Mouse (Mus musculus) fibroblast of lung, adult 2 months (primary cell): ENCODE measurements around the gene Ifnlr1.
"Not testable (repeated sequence)": the region's sequence is repeated elsewhere in the genome, so short reads cannot be mapped to it uniquely, and the experiment has no call there.

ENCODE experiments used
- DNase-seq: peaks from one replicate; pipeline ENCODE4 v3.0.0-alpha.2; 2011; ENCODE audit warnings: low read depth

The Ifnlr1 gene

GRCm38 (mm10) chr4:135686568-135686953 is 474 bp downstream of the Ifnlr1 start:
- DNase-seq: no peak

GRCm38 (mm10) chr4:135689797-135690196 is 3.7 kb downstream of the Ifnlr1 start:
- no peak for DNase-seq

- no peak for DNase-seq
Measured at GRCm38 (mm10) chr4:135690241-135690640, 4.2 kb downstream of the Ifnlr1 start.

DNA sequence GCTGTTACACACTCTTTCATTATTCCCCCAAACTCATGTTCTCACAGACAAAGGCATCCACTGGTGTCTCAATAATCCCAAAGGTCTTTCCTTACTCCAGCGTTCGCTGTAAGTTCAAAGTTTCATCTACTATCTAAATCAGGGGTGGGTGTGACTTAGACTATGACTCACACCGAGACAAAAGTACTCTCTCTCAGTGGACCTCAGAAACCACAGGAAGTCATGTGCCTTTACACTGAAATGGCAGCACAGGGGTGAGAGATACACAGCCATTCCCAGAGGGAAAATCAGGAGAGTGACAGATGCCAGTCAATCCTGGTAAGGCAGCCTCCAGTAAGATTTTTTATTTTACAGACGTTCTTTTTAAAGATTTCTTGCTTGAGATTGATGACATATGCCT is 6.8 kb downstream of the Ifnlr1 start:
- DNase-seq: no peak

- DNase-seq: no peak
Measured at GRCm38 (mm10) chr4:135698498-135698897, 12.4 kb downstream of the Ifnlr1 start.

GRCm38 (mm10) chr4:135703497-135703896 is 17.4 kb downstream of the Ifnlr1 start:
- DNase-seq: no peak

GRCm38 (mm10) chr4:135704016-135704415 is 17.9 kb downstream of the Ifnlr1 start:
- DNase-seq: no peak

DNA sequence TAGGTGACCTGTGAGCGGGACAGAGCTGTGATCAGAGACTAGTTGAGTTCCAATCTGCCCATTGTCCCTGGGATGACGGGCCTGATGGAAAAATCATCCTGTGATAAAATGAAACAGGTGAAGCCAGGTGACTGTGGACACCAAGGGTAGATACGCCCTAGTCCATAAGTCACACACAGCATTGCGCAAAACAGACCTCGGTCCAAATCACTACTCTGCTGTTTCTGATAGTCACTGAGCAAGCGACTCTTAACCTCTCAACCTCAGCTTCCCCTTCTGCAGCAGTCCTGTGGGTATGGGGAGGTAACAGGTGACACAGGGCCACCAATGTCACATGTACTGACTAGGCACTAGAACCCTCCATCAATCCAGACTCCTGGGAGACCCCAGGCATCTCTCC is 20.0 kb downstream of the Ifnlr1 start:
- no peak for DNase-seq

DNA sequence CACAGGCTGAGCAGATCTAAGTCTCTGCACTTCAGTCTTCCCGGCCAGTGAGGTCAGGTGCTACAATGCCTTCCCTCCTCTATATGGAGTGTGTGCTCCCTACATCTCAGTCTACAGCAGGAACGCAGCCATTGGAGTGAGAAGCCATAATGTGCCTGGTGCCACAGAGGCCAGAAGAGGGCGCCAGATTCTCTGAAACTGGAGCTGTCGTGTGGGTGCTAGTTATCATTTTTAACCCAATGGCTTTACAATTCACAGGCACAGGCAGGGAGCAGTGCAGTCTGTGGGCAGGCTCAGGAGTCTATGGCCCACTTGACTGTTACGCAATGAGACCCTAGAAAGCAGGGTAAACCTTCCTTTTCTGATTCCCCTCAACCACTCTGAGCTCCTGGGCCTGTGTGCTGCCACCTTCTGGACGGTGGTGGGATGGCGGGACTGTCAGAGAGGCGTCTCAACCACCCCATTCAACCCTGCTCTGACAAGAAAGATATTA is 23.0 kb downstream of the Ifnlr1 start:
- DNase-seq: peak; percentile 24

DNA sequence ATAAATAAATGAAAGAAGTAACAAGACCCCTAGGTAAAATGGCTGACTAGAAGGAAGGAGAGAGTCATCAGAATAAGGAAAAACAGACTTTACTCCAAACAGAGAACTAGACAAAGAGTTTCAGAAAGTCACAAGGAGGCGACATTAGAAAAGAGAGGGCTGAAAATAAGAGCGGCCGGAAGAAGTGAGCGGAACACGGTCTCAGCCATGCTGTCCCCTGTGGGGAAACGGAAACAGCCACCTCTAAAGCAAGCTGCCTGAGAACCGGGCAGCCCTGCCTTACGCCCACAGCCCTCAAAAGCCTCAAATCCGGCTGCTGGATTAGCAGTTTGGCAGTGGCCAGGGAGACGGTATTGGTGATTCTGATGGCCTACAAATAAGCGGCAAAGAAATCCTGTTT is 23.5 kb downstream of the Ifnlr1 start:
- DNase-seq: no peak

GRCm38 (mm10) chr4:135710392-135710791 is 24.3 kb downstream of the Ifnlr1 start:
- no peak for DNase-seq

DNA sequence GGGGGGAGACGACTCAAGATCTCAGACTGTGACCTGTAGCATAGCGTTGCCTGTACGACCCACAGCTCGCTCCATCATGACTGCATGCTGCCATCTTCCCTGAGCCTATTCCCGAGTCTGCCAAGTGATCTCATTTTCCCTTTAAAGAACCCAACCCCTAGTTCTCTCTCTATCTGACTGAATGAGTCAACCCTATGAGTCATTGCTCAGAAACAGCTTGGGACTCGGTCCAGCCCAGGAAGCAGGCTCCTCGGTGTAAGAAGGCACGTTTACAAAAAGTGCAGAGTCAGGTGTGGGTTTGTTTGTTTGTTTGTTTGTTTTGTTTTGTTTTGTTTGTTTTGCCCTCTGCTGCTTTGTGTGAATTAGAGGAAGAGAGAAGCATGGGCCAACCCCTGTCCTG is 28.7 kb downstream of the Ifnlr1 start:
- DNase-seq: peak; percentile 9

DNA sequence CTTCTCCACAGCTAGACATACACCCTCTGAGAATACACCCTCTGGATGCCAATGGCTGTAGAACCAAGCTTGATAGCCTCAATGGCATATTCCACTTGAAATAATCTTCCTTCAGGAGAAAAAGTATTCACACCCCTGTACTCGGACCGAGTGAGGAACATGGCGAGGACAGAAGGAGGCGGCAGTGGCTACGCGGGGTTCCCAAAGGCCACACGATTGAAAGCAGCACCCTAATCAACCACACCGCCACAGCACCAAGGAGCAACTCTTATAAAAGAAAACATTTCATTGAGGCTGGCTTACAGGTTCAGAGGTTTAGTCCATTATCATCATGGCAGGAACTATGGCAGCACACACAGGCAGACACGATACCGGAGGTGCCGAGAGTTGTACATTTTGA is 30.4 kb downstream of the Ifnlr1 start:
- DNase-seq: not testable (repeated sequence)

DNA sequence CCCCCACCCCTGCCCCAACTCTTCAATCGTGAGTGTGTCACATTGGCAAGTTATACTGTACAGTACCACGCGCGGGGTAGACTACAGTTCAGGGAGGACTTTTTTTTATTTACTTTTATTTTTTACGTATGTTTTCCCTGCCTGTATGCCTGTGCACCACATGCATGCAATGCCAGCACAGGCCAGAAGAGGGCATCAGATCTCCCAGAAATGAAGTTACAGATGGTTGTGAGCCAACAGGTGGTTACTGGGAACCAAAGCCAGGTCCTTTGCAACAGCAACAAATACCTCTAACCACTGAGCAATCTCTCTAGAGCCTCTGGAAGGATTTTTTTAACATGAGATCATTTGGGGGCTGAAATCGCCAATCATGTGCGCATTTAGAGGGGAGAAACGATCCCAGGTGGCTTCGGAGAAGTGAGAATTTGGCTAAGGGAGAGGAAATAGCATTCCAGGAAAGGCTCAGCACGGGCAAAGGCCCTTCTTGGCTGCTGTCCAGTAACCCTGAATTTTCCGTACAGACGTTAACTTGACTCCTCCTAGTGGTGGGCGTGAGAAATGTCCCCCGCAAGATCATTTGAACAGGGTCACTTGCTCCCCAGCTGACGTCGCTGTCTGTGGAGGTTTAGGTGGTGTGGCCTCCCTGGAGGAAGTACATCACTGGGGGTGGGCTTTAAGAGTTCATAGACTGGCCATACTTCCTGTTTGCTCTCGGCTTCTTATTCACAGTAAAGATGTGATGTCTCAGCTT is 36.6 kb downstream of the Ifnlr1 start:
- DNase-seq: no peak

DNA sequence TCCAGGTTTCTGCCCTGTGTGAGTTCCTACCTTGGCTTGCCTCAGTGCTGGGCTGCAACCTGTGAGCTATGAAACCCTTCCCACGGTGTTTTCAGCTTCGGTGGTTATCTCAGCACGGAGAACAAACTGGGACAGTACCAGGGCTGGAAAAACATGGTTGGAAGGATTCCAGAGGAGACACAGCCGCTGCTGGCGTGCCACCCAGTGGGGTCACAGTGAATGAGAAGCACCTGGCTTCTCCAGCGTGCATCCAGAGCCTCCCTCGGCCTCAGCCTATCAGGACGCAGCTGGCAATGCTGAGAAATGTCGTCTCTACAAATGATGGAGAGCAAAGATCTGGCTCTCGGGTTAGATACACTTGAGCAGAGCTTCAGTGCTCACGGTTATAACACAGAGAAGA is 40.3 kb downstream of the Ifnlr1 start:
- DNase-seq: no peak

DNA sequence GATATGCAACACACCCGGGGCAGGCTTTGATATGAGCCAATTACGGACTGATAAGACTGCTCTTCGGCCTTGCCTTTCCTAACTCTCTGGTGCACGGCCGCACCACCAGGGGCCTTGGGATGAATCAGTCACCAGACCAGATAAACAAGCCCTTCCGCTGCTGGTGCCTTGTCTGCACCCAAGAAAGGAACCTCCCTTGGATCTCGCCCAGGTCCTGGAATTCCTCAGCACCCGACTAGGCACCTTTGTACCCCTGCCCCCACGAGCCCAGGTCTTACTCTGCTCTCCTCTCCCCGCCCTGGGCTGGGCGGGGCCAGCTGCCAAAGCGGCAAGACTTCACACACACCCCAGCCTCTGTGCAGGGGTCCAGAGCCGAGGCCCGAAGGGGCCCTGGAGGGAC is 41.7 kb downstream of the Ifnlr1 start, which contains the start of gene Il22ra1:
Gene Il22ra1, plus strand, starts transcription at position 356 of the 400 bp plus-strand sequence.
- DNase-seq: no peak

GRCm38 (mm10) chr4:135730204-135730603 is 44.1 kb downstream of the Ifnlr1 start:
- DNase-seq: no peak

DNA sequence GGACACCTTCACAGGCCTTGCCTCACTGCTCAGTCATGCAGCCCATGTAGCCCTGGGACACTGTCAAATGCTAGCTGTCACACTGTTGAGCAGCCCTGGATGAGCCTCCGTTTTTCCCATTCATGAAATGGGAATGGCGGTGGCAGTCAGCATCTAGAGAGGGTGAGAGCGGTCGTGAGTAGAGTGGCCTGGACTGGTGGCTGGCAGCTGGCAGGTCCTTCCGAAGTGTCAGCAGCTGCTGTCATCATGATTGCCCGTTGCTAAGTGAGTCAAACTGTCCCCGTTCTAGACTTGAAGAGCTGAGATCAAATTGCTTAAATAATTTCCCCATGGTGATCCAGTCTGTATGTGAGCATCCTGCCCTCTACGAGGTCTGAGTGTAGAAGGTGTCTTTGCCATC is 44.9 kb downstream of the Ifnlr1 start:
- no peak for DNase-seq

DNA sequence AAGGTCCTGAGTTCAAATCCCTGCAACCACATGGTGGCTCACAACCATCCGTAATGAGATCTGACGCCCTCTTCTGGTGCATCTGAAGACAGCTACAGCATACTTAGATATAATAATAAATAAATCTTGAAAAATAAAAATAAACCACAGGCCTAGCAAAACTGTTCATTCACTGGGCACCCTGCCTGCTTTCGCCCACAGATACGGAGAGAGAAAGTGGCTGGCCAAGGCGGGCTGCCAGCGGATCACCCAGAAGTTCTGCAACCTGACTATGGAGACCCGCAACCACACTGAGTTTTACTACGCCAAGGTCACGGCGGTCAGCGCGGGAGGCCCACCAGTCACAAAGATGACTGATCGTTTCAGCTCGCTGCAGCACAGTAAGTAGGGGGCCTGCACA is 47.8 kb downstream of the Ifnlr1 start:
- DNase-seq: no peak

DNA sequence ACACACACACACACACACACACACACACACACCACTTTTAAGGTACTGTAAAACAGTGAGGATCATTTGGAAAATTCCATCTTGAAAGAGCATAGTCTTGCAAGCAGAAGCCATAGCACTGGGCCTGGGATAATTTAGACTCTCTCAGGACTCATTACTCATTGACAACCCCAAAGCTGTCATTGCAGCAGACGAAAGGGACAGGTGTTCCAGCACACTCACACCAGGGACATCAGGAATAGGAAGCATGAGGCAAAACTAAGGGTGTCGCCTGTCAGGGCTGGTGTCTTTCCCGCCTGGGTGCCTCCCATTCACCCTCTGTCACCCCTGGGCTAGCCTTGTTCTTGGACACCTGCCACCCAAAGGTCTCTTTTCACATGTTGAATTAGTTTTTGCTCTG is 50.8 kb downstream of the Ifnlr1 start:
- no peak for DNase-seq

GRCm38 (mm10) chr4:135738237-135738636 is 52.1 kb downstream of the Ifnlr1 start:
- no peak for DNase-seq

DNA sequence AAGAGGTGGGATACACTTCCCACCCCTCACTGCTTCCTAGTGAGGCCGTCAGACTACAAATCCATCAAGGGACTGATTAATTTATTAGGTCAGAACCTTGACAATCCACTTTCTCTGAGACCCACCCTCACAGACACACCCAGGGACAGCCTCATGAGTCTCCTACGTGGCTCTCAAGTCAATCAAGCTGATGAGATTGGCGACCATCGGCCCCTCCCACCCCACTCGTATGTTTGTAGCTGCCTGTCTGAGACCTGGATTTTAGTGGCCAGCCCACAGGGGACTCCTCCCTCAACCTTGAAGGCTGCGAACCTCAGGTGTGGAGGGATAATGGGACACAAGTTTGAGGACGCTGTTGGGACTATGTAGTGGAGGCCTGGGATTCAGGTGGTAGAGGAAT is 53.1 kb downstream of the Ifnlr1 start:
- no peak for DNase-seq

GRCm38 (mm10) chr4:135739672-135740071 is 53.6 kb downstream of the Ifnlr1 start:
- no peak for DNase-seq

DNA sequence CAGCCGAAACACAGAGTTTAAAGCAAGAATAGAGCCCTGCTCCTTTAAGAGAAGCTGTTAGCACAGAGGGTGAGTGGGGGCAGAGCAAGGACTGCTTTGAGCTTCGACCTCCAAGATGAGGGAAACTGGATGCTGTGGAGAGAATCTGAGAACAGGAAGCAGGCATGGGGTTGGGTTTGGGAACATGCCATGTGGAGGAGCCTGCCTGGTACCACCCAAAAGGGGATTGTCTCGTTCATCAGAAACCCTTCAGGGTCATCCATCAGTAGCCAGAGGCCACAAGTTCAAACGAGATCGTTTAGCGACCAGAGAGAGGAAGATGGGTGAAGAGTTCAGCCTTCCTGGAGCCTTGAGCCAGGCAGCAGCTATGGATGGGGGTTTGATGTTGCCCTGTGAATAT is 57.4 kb downstream of the Ifnlr1 start:
- no peak for DNase-seq
